Mouse (Mus musculus): ENCODE measurements at regions not wholly inside any gene's neighbourhood (a gene's known extent, or its start where the extent isn't known, plus 50 kb on each side); places are given as distances from the start of the nearest gene placed in this dataset.

GRCm38 (mm10) chr14:23115889-23116510 lies 898.3 kb downstream of the Kcnma1 start:
- Histone ChIP-seq H3K36me3 (no peaks in the 10 kb centered on the region), H3K27me3 (ENCODE audit: insufficient read depth, poor library complexity, severe bottlenecking) (no peaks in the 10 kb centered on the region), H3K27ac (no peak overlapping the region), H3K4me3 (no peak overlapping the region), H3K4me1 (replicated peaks) (no peaks in the 10 kb centered on the region), H3K9me3 (no peaks in the 10 kb centered on the region)
- no peak for DNase-seq (ENCODE audit: low spot score)
- 83% methylated on average over 8 of the region's 8 CpGs for whole genome bisulfite sequencing

- H3K27me3 ChIP-seq (ENCODE audit: insufficient read depth, poor library complexity, severe bottlenecking) = no peaks in the 10 kb centered on the region
- H3K27ac ChIP-seq = no peak overlapping the region
- 83% methylated on average over 5 of the region's 5 CpGs for WGBS
- no peaks in the 10 kb centered on the region for H3K9me3 ChIP-seq
- no peaks in the 10 kb centered on the region for H3K36me3 ChIP-seq
- no peak for DNase-seq (ENCODE audit: low spot score)
- H3K4me3 ChIP-seq = no peak overlapping the region
- H3K4me1 ChIP-seq (replicated peaks) = no peaks in the 10 kb centered on the region
Observed at GRCm38 (mm10) chr14:23114910-23115309, 899.4 kb downstream of the Kcnma1 start.

- Histone ChIP-seq H3K36me3 (no peaks in the 10 kb centered on the region), H3K27ac (no peak overlapping the region), H3K4me1 (replicated peaks) (no peaks in the 10 kb centered on the region), H3K27me3 (ENCODE audit: insufficient read depth, poor library complexity, severe bottlenecking) (no peaks in the 10 kb centered on the region), H3K4me3 (no peak overlapping the region), H3K9me3 (no peaks in the 10 kb centered on the region)
- DNase-seq (ENCODE audit: low spot score) = no peak
- 94% methylated on average over 1 of the region's 1 CpGs for WGBS
Observed at GRCm38 (mm10) chr14:23114456-23114855, 899.8 kb downstream of the Kcnma1 start.

GRCm38 (mm10) chr14:23112369-23112768 lies 901.9 kb downstream of the Kcnma1 start:
- no peaks in the 10 kb centered on the region for H3K27me3 ChIP-seq (ENCODE audit: insufficient read depth, poor library complexity, severe bottlenecking)
- H3K9me3 ChIP-seq = no peaks in the 10 kb centered on the region
- no peaks in the 10 kb centered on the region for H3K36me3 ChIP-seq
- H3K27ac ChIP-seq = no peak overlapping the region
- no peak for DNase-seq (ENCODE audit: low spot score)
- H3K4me1 ChIP-seq (replicated peaks) = no peaks in the 10 kb centered on the region
- 73% methylated on average over 2 of the region's 2 CpGs for WGBS
- H3K4me3 ChIP-seq = no peak overlapping the region

- no peaks in the 10 kb centered on the region for H3K4me1 ChIP-seq (replicated peaks)
- H3K27ac ChIP-seq = no peak overlapping the region
- no peaks in the 10 kb centered on the region for H3K27me3 ChIP-seq (ENCODE audit: insufficient read depth, poor library complexity, severe bottlenecking)
- no peak for DNase-seq (ENCODE audit: low spot score)
- no peaks in the 10 kb centered on the region for H3K36me3 ChIP-seq
- no peak overlapping the region for H3K4me3 ChIP-seq
- no peaks in the 10 kb centered on the region for H3K9me3 ChIP-seq
- WGBS = 87% methylated on average over 7 of the region's 7 CpGs
Observed at GRCm38 (mm10) chr14:23108590-23108989, 905.7 kb downstream of the Kcnma1 start.

- WGBS = 85% methylated on average over 4 of the region's 4 CpGs
- Histone ChIP-seq H3K4me1 (replicated peaks) (no peaks in the 10 kb centered on the region), H3K36me3 (no peaks in the 10 kb centered on the region), H3K4me3 (no peak overlapping the region), H3K27ac (no peak overlapping the region), H3K27me3 (ENCODE audit: insufficient read depth, poor library complexity, severe bottlenecking) (no peaks in the 10 kb centered on the region), H3K9me3 (no peaks in the 10 kb centered on the region)
- no peak for DNase-seq (ENCODE audit: low spot score)
Observed at GRCm38 (mm10) chr14:23107466-23107865, 906.8 kb downstream of the Kcnma1 start.

Measured in hindbrain, embryonic 10.5 days (tissue).